Mouse (Mus musculus): Measurements from ENCODE around the gene Aven.

Aven gene

DNA sequence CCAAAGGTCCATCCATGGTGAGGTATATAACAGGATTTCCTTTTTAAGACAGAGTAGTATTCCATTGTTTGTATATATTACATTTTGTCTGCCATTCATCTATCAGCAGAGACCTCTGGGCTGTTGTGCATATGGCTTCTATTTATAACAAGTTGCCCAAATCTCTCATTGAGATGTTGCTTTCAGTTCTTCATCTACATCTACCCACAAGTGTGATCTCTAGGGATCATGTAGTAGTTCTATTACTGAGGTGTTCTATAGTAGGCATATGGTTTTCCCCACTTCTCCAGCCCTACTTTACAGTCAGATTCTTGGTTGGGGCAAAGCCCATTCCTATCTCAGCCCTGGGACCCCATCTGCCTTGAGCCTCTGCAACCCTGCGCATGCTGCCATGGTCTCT lies 72.3 kb downstream of the Aven start:
- no peak for DNase-seq

DNA sequence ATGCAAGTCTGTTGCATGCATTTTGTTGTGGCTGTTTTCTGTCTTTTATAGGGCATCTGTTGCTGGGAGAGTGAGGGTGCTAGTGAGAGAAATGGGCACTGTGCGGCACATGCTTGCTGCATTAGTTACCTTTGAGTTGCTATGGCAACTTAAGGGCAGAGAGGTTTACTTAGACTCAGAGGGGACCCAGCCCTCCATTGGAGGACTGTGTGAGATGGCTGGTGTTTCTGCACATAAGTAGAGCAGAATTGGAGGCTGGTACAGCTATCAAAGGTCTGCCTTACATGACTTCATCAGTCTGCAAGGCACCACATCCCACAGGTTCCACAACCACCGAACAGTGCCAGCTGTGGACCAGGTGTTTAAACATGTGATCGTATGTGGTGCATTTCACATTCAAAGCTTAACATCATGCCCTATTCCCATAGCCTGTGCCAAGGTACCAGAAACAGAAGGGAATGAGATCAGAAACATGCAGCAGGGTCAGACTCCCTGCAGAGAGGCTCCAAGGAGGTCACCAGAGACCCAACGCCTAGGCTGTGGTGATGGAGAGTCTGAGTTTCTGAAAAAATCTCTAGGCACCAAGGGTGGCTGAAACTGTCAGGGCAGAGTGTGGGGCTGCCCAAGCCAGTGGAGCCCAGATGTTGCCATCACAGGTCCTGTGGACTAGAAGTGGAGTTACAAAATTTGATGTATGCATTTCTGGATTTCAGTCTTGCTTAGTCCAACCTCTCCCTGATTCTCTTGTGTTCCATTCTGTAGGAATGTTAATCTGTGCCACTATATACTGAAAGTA lies 73.7 kb downstream of the Aven start:
- DNase-seq: no peak

DNA sequence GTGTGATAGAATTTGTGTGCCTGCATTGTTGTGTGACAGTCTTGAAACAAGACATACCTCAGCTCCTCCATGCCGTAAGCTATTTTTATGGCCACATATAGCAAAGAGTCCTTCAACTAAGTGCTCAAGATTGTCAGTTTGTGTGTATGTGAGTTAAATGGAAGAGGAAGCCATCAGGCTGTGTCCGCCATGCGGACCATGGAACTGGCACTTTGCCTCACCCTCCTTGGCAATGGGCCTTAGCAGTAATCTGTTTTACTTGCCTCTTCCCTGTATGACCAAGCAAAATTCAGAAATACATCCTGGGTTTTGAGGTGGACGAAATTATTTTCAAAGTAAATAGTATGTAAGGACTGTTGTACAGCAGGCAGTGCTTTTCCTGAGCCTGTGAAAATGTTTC lies 75.0 kb downstream of the Aven start:
- DNase-seq: no peak

DNA sequence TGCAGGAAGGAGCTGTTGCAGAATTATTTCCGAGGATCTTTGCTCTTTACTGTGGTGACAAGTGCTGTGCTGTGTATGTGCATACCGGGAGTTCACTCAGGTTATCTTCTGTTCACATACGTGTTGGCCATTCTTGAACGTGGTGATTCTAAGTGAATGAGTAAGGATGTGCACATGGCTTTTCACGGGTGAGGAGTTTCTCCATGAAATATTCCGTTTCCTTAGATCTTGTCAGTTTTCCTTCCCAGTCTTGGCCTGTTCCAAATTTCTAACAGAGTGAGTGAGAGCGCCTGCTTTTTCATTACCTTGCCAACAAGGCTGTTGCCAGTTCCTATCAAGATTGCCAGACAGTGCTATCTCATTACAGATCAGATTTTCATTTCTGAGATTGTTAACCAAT lies 98.2 kb downstream of the Aven start:
- no peak for DNase-seq

DNA sequence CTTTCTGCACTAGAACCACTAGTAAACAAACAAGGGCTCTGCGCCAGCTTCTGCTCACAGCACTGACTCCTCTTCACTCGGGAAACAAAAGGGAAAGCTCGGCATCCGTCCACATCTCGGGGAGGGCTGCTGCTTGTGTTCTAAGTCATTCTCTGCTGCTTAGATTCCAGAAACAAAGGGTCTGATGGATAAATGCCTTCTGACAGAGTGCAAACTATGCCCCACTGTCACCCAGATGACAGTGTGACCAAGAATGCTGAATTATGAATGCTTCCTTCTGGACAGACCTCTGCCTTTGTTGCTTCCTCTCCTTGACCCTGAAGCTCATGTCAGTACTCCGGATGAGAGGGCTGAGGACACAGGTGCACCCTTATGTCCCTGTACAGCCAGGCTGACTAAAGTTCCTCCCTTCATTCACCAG lies 98.7 kb downstream of the Aven start:
- DNase-seq: no peak

DNA sequence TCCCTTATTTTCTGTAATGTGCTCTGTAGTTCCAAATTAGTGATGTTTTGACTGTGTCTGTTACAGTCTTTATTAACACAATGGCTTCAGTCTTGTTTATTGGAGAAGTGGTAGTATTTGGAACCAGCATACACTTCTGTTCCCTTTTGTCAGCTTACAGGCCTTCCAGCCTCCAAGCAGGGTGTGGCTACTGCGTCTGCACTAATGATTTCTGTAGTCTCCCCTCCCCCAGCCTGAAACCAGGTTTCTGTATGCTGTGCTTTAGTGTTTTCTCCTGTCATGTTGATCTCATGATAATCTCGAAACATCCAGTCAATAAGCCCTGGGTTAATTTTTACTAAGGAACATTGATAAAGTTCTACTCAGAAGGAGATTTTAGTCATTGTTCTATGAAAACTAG lies 100.6 kb downstream of the Aven start:
- DNase-seq: no peak

DNA sequence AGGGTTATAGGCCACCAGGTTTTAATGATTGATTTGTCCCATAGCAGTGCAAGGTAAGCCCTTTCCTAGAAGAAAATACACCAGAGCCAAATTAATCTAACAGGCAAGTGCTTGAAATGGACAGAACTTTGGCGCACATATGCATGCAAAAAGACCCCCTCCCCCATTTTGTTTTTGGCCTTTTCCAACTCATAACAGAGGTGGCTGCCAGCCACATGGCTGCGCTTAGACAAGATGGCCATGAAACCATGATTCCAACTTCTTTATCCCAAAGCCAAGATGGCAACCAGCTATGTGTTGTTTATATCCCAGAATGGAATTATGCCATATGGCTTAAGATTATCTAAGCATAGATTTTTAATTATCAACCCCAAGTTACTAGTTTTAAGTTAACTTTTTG lies 101.0 kb downstream of the Aven start:
- DNase-seq: no peak

DNA sequence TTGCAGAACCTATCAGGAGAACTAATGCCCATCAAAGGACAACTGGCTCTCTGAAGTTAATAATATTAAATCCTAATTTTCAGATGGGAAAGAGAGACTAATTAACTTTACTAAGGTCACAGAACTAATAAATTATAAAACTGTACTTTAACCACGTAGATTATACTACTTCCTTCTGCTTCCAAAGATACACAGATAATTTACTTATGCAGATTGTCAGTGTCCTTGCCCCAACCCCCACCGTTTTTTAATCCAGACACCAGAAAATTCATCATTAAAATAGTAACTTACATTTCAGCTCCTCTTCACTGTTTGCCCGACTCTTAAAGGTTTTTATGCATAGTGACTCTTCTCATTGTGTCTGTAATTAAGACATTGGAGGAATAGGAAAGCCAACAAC lies 103.0 kb downstream of the Aven start:
- DNase-seq: no peak

DNA sequence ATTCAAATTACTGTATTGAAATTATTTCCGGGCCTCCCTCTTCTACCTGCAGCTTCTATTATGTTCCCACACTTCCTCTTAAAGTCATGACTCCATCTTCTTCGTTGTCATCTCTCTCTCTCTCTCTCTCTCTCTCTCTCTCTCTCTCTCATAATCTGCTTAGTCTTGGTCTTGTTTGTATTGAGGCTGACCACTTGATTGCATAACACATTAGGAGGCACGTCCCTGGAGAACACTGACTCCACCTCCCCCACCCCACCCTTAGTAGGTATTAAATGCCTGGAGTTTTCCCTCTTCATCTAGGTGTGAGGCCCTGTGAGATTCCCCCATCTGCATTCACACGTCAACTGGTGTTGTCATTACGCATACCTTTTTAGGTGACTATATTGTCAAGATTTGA lies 103.7 kb downstream of the Aven start:
- no peak for DNase-seq

DNA sequence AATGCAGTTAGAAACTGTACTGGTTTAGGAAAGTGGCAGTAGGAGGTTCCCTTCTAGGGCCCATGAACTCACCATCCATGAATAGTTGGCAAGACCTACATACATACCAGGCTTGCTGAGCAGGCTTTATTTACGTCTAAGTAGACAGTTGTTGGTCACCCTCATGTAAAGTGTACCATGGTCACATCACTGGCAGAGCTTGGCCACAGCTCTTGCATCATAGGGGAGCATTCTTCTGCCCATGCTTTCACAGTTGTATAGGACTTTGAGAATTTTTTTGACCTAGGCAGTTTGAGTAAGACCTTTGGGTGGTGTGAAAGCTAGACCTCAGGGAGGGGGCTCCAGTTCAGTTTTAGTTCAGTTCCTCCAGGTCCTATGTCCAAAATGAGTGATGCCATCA lies 104.3 kb downstream of the Aven start:
- DNase-seq: no peak

DNA sequence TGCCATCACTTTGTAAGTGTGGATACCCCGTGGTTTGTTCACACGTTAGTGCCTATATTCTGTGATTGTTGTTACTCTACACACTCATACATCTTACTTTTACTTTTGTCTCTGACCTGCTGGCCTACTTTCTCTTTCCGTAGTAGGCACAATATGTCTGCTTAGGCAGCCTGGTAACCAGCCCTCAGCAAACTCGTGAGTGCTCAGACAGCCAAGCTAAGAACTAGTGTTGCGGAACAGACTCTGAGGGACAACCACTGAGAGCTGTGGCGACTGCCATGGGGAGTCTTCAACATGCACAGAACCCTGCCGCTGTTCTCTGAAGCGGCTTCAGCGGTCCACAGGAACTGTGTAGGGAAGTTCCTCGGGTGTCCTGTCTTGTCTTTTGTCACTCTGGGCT lies 107.5 kb downstream of the Aven start:
- no peak for DNase-seq

DNA sequence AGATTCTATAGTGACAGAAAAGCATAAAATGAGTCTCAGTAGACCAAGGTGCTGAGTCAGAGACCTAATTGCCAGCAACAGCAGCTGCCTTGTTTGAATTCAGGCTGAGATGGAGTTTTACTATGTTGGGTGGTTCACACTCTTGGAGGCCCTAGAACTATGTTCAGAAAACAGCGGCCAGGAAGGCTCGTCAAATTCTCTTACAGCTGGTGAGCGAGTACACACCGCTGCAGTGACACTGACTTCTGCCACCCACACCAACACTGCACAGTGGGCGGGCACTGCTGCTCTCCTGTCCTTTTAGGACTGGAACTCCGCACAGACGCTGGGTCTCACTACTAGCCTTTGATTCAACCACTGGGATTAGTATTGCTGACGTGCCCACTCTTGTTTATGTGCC lies 109.7 kb downstream of the Aven start:
- DNase-seq: no peak

DNA sequence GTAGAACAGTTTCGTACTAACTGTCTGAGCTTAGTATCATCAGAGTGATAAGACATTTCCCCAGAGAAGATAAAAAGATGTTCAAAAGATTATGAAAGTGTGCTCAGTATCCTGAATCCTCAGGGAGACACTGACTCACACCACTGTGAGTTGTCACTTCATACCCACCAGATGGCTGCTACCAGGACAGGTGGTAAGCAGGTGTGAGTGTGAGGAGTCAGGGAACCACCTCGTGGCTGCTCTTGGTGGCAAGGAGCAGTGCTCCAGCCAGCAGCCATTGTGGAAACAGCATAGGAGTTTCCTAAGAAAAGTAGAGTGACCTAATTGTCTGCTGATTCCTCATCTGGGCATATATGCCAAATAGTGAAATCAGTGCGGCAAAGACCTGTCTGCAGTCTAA lies 113.8 kb downstream of the Aven start:
- DNase-seq: no peak

DNA sequence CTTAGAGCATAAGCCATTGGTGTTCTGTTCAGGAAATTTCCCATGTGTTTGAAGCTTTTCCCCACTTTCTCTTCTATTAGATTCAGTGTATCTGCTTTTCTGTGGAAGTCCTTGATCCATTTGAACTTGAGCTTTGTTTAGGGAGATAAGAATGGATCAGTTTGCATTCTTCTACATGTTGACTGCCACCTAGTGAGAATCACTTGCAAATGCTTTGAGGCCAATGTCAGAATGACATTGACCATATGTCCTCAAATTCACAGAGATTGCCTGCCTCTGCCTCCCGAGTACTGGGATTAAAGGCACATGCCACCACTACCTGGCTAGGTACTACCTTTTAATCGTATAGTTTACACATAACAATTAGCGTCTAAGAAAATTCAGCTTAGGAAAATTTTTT lies 119.9 kb downstream of the Aven start:
- DNase-seq: no peak

DNA sequence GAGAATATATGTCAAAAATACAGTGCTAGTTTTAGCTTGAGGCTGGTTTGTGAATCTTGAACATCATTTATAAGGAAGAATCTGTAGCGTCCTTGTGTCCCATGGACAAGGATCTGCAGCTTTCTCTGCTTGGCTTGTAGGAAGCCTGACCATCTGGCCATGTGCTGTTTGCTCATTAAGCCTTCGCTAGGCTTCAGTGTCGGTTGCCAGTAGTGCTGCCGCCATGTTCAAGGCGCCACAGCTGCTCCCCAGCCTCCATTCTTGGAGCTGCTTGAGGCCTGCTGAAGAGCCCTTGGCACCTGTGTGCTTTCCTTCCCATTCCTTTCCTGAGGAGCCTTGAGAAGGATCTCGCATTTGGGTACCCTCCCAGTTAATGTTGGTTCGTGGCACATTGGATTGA lies 121.6 kb downstream of the Aven start:
- DNase-seq: no peak

DNA sequence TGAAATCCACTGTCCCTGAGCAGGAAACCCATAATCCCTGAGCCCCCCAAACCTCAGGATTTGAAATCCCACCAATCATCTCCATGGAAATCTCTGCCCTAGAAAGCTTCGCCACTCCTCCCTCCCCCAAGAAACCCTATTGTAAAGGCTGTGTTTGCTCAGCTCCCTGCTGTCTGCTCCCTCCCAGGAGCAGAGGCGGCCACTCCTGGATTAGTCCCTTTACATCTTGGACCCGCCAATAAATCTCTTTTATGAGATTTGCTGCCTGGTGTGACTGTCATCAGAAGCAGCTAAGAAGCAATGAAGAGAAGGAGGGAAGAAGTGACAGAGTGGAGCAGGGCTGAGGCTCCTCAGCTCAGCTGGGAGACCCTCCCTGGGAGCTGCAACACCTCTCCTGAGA lies 124.4 kb downstream of the Aven start:
- no peak for DNase-seq

DNA sequence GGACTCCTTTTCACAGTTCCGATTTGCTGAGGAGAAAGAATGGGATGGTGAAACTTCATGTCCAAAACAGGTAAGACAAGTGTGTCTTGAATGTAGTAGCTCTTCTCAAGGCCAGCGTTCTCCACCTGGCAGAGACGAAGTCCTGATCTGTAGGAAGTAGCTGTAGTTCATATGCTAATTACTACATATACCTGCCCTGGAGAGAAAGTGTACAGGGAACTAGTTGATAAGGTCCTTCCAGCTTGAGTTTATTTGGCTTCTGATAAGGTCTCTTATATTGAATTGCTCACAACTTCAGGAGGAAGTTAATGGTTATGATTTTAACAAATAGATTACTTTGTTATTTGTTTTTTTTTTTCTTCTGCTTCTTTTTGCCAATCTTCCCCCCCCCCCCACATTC lies 132.4 kb downstream of the Aven start:
- DNase-seq: no peak

DNA sequence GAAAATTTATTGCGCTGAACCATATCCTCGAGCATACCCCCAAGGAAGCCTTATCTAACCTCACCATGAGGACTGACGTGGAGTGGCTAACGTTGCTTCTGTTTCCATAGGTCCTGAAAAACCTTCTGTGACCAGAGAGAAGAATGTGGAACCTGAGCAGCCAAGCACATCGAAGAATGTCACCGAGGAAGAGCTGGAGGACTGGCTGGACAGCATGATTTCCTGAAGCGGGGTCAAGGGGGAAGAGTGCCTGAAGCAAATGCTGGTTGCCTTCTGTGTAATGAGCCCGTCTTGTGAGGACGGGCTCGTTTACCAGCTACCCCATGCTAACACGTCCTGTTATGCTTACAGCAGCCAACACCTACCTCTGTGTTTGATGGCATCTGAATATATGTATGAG lies 137.9 kb downstream of the Aven start:
- DNase-seq: no peak

DNA sequence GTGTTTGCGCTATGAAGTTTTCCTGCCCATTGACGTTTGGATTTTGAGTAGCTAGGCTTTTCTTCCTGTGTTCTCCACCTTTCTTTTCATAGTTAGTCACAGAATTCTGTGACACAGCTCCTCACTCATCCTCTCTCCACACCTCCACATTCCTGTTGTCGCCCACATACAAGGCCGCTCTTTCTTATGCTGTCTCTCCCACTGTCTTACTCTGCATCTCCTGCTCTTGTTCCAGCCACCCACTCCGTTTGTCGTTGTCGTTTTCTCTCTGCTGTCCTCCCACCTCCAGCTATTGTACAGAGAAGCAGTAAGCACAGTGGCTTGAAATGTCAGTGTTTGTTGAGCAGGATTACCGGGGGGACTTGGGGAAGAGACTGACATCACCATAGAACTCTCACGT lies 139.8 kb downstream of the Aven start:
- DNase-seq: no peak

DNA sequence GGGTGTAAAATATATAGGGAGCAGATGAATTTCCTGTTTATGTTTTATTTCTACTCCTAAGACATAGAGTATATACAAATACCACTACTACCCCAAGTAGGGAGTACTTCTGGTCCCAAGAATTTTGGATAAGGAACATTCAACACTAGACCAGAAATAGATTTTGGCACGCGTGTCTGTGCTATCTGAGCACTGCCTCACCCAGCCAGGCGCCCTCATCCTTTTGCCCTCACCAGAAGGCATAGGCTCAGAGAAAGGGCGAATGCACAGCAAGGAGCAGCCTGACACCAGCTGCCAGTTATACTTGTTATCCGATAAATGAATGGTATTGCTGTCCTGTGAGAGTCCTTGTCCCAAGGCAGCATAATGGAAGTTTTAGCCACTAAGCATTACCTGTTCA lies 144.4 kb downstream of the Aven start:
- DNase-seq: no peak

DNA sequence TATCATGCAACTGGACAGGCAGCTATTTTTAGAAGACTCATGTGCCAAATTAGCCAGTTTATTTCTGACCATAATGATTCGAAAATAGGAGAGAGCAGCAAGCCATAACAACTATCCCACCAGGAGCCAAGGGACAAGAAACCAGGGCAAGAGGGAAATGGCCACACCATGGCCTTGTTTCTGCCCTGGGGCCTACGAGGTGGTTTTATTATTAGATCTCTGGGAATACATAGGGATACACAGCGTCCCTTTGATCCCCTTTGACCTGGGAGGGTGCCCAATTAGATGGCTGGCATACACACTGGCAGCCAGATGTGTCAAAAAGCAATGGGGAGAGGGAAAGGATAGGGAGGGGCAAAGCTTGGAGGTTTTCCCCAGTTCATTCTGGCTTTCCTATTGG lies 161.1 kb downstream of the Aven start:
- no peak for DNase-seq

DNA sequence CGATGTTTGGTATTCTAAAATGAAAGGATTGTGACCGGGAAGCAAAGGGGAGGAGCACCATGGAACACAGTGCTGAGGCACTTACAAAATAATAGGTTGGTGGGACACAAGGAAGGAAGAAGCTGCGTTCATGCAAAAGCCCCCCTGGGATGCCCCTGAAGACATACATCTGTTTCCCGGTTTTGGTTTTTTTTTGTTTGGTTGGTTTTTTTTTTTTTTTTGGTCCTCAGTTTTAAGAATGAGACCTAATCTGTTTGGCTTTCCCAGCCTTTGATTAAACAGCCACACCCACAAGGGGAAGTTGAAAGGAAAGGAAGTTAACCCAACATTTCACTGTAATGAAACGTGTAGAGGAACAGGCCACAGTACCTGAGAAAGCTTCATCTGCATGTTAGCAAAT lies 163.4 kb downstream of the Aven start:
- DNase-seq: no peak

DNA sequence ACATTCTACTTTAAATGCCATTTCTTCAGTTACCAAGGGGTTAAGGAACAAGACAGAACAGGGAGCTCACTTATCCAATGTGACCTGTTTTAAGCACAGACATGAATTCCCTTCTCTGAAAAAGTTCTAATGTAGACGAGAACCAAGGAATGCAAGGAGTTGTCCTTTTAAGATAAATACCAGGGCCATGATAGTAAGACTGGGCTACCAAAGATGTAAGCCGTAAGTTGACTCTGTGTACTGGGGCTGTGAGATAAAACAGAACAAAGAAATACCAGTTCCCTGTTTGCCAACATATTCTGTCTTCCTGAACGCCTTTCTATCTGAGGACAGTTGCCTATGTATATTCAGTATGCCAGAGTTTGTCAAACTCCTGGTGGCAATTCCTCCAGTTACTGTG lies 176.7 kb downstream of the Aven start:
- DNase-seq: no peak

DNA sequence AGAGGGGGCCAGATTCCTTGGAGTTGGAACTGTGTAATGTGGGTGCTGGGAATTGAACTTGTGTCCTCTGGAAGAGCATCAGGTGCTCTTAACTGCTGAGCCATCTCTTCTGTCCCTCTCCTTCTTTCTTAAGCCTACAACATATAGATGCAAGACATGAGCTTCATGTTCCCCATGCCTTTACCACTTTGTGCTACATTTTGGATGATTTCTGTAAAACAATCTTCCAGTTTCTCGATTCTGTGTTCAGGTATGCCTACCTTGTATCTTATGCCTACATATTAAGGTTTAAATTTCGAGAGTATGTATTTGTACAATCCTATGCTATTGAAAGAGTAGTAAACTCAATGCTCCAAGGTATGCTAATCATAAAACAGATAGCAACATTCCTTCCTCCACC lies 183.4 kb downstream of the Aven start:
- DNase-seq: no peak

DNA sequence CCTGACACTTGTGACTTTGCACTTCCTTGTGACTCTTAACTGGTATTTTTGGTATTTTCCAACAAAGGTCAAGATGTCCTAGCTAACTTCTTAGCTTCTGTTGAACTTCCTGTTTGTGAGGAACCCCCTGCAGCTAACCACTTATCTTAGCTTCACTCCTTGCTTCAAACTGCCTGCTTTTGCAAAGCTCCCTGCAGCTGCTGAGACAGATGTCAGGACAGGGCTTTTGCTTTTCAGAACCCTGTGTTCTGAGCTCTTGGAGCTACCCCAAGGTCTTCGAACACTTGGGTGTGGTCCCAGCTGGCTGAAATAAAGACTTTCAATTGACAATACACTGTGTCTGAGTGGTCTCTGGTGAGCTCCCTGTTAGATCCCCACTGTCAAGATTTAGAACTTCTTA lies 184.0 kb downstream of the Aven start:
- peak; percentile 5 for DNase-seq

DNA sequence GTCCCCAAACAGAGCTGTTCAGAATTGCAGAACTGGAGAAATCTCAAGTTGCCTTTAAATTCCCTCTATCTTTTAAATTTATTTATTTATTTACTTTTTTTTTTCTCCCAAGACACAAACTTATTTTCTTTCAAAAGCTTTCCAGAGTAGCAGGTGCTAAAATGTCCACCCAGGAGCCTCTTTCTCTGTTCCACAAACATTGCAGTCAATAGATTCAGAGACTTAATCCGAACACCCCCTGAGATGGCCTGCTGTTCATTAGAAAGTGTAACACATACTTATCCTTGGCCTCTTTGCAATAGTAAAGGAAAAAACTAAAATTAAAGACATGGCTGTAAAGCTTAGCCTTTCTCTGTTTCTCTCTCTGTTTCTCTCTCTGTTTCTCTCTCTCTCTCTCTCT lies 184.5 kb downstream of the Aven start:
- no peak for DNase-seq

Data from thymus, postnatal 14 days (tissue).